Mouse (Mus musculus): Measurements from ENCODE around the gene Slc16a13.
A peak's percentile ranks its signal among the peaks of the same experiment; 100 is the strongest.

Gene Slc16a13

GRCm38 (mm10) chr11:70220731-70221602, at the start of gene Slc16a13:
Slc16a13 (minus strand) TSS chr11:70221064.
- DNase-seq (ENCODE audit: low read depth) = peak; percentile 98

GRCm38 (mm10) chr11:70266405-70266804, 45.5 kb upstream of the Slc16a13 start:
- no peak for DNase-seq (ENCODE audit: low read depth)

GRCm38 (mm10) chr11:70265819-70266218, 45.0 kb upstream of the Slc16a13 start:
- DNase-seq (ENCODE audit: low read depth) = no peak

GRCm38 (mm10) chr11:70265252-70265651, 44.4 kb upstream of the Slc16a13 start:
- DNase-seq (ENCODE audit: low read depth) = no peak

GRCm38 (mm10) chr11:70259035-70259434, 38.2 kb upstream of the Slc16a13 start:
- DNase-seq (ENCODE audit: low read depth) = no peak

- DNase-seq (ENCODE audit: low read depth) = no peak
Observed at GRCm38 (mm10) chr11:70254931-70255531, 34.2 kb upstream of the Slc16a13 start, which contains the start of gene Alox12. Alox12 (minus strand) TSS chr11:70255353.

GRCm38 (mm10) chr11:70254337-70254736, 33.5 kb upstream of the Slc16a13 start:
- no peak for DNase-seq (ENCODE audit: low read depth)

- no peak for DNase-seq (ENCODE audit: low read depth)
Observed at GRCm38 (mm10) chr11:70251853-70252252, 31.0 kb upstream of the Slc16a13 start.

GRCm38 (mm10) chr11:70250150-70250549, 29.3 kb upstream of the Slc16a13 start:
- DNase-seq (ENCODE audit: low read depth) = no peak

- DNase-seq (ENCODE audit: low read depth) = peak; percentile 77
Observed at GRCm38 (mm10) chr11:70247136-70247845, 26.4 kb upstream of the Slc16a13 start.

GRCm38 (mm10) chr11:70242591-70242990, 21.7 kb upstream of the Slc16a13 start:
- DNase-seq (ENCODE audit: low read depth) = no peak

- DNase-seq (ENCODE audit: low read depth) = peak; percentile 76
Observed at GRCm38 (mm10) chr11:70239541-70240279, 18.8 kb upstream of the Slc16a13 start, which contains the start of the genes Gm21988 and Rnasek. Gm21988 (minus strand) TSS chr11:70239830. Rnasek (minus strand) TSS chr11:70239842.

GRCm38 (mm10) chr11:70238591-70239440, 18.0 kb upstream of the Slc16a13 start:
- no peak for DNase-seq (ENCODE audit: low read depth)

GRCm38 (mm10) chr11:70237457-70238167, 16.7 kb upstream of the Slc16a13 start, which contains the start of gene 0610010K14Rik:
0610010K14Rik (minus strand) TSS chr11:70237914.
- DNase-seq (ENCODE audit: low read depth) = peak; percentile 94

- no peak for DNase-seq (ENCODE audit: low read depth)
Observed at GRCm38 (mm10) chr11:70236717-70237116, 15.9 kb upstream of the Slc16a13 start.

- DNase-seq (ENCODE audit: low read depth) = no peak
Observed at GRCm38 (mm10) chr11:70235254-70235900, 14.5 kb upstream of the Slc16a13 start.

GRCm38 (mm10) chr11:70234497-70234896, 13.6 kb upstream of the Slc16a13 start:
- no peak for DNase-seq (ENCODE audit: low read depth)

- no peak for DNase-seq (ENCODE audit: low read depth)
Observed at GRCm38 (mm10) chr11:70234037-70234436, 13.2 kb upstream of the Slc16a13 start.

GRCm38 (mm10) chr11:70233016-70233415, 12.2 kb upstream of the Slc16a13 start:
- DNase-seq (ENCODE audit: low read depth) = no peak
